Mouse (Mus musculus) stomach, postnatal 0 days (tissue): ENCODE data around the gene Gbp2. TPM values are rescaled to one million over a fixed set of nuclear protein-coding genes. Genes with fewer than 3 reads are reported as not detected.

Experiments used
- ATAC-seq: fragments of 200-750 bp; cut with Nextera tagmentation; 2 replicates; pipeline ENCODE4 v1.8.0; 2017; ENCODE audit not compliant: low FRiP score, low TSS enrichment
- DNase-seq: peaks from one replicate; pipeline ENCODE4 v3.0.0-alpha.2; 2016; ENCODE audit warnings: low spot score
- H3K27ac ChIP-seq: fragments of 300-500 bp; sonication (generic); replicated peaks from 2 replicates; pipeline ENCODE4 v1.5.1; 2014; ENCODE audit warnings: mild to moderate bottlenecking, control low read depth
- H3K27me3 ChIP-seq: fragments of 300-500 bp; sonication (generic); 2 replicates; pipeline ENCODE4 v1.6.1; 2014; ENCODE audit warnings: low read length; ENCODE audit not compliant: control insufficient read depth, insufficient read depth
- H3K36me3 ChIP-seq: fragments of 300-500 bp; sonication (generic); 2 replicates; pipeline ENCODE4 v1.6.1; 2014; ENCODE audit warnings: low read length, mixed read lengths; ENCODE audit not compliant: control insufficient read depth, insufficient read depth
- H3K4me1 ChIP-seq: fragments of 300-500 bp; sonication (generic); replicated peaks from 2 replicates; pipeline ENCODE4 v1.6.1; 2014; ENCODE audit warnings: antibody characterized with exemption; ENCODE audit not compliant: control insufficient read depth, insufficient read depth
- H3K4me2 ChIP-seq: fragments of 300-500 bp; sonication (generic); replicated peaks from 2 replicates; pipeline ENCODE4 v1.6.1; 2014; ENCODE audit warnings: low read depth, mild to moderate bottlenecking, control low read depth, moderate library complexity
- H3K4me3 ChIP-seq: fragments of 300-500 bp; sonication (generic); 2 replicates; pipeline ENCODE4 v1.5.1; 2014; ENCODE audit warnings: low read depth, low read length, control low read depth
- H3K9ac ChIP-seq: fragments of 300-500 bp; sonication (generic); 2 replicates; pipeline ENCODE4 v1.6.1; 2014; ENCODE audit warnings: mild to moderate bottlenecking, low read length, control low read depth, mixed read lengths
- H3K9me3 ChIP-seq: fragments of 300-500 bp; sonication (generic); 2 replicates; pipeline ENCODE4 v1.6.1; 2016; ENCODE audit warnings: low read length; ENCODE audit not compliant: control insufficient read depth
- CTCF ChIP-seq: IDR thresholded peaks from 2 replicates; pipeline ENCODE4 v1.5.1; 2016; ENCODE audit warnings: antibody characterized with exemption, low read depth, mild to moderate bottlenecking, moderate library complexity
- EP300 ChIP-seq: optimal IDR thresholded peaks from 2 replicates; pipeline ENCODE3; 2016; ENCODE audit warnings: antibody characterized with exemption
- WGBS: fragments of 180-500 bp; shearing (Covaris S2); extraction: QIAGEN DNeasy Blood & Tissue Kit; methylation state at CpG from one replicate; pipeline ENCODE4 v1.1.7; 2014; 5-methylcytosine and 5-hydroxymethylcytosine counted together
- microRNA-seq: library from miRNA; unstranded; fragments of <30 nt; microRNA quantifications from one replicate; pipeline ENCODE4, GENCODE M21; 2016
- polyA plus RNA-seq: library from polyadenylated mRNA; unstranded; fragments of >200 nt; fragmentation: Nextera tagmentation; extraction: Ambion mirVana; gene quantifications from 2 replicates; pipeline ENCODE4 v1.2.1, GENCODE M21; 2015

Gene Gbp2
- polyA plus RNA-seq, 1 experiment from 2014 or later = 3.7 TPM

DNA sequence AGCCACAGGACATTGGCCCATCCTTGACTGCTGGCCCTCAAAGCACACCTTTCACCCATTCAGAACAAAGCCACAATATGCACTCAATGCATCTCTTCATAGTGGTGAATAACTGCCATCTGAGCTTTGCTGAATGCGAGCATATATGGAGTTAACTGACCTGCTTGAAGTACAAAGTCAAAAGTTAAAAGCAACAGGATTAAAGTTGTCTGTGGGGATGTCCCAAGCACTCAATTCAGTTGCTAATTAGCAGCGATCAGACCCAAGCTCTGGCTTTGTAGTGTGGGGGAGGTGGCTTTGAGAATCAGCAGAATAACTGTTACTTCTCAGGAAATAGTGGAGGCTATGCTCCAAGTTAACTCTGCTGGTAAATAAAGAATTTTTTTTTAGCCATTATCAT lies 29.8 kb downstream of the Gbp2 start:
- Histone ChIP-seq H3K27me3 (no peaks in the 10 kb centered on the region), H3K9ac (no peak overlapping the region), H3K4me2 (no peak overlapping the region), H3K4me1 (no peaks in the 10 kb centered on the region), H3K9me3 (no peaks in the 10 kb centered on the region), H3K27ac (no peak overlapping the region), H3K36me3 (no peaks in the 10 kb centered on the region), H3K4me3 (no peak overlapping the region)
- WGBS = 41% methylated on average over 2 of the region's 2 CpGs
- ATAC-seq = no peak
- no peak for DNase-seq
- TF ChIP-seq CTCF (no peak), EP300 (no peak)

DNA sequence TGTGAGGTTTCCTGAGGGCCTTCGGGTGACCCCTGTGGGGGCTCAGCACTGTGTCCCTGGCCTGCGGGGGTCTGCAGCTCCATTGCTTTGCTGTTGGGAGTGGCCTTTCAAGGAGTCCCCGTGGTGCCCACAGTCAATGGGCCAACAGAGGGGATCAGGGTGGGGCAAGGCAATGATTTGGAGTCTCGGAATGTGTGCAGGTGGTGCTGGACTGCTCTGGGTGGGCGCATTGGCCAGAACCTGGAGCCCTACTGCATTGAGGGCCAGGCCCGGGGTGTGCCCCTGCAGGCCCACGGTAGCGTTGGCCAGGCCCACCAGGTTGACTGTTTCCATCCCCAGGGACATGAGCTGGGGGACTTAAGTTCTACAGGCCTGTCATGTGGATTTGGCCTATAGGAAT lies 44.3 kb downstream of the Gbp2 start:
- Histone ChIP-seq H3K9ac (no peak overlapping the region), H3K4me2 (no peak overlapping the region), H3K9me3 (no peaks in the 10 kb centered on the region), H3K27ac (no peak overlapping the region), H3K27me3 (no peaks in the 10 kb centered on the region), H3K36me3 (no peaks in the 10 kb centered on the region), H3K4me3 (no peak overlapping the region), H3K4me1 (no peaks in the 10 kb centered on the region)
- DNase-seq (no peak), ATAC-seq (0 out of 2 replicates have a peak, but pooled peaks have one; percentile 47)
- 88% methylated on average over 8 of the region's 8 CpGs for WGBS
- TF ChIP-seq CTCF = no peak
- TF ChIP-seq EP300 = no peak

DNA sequence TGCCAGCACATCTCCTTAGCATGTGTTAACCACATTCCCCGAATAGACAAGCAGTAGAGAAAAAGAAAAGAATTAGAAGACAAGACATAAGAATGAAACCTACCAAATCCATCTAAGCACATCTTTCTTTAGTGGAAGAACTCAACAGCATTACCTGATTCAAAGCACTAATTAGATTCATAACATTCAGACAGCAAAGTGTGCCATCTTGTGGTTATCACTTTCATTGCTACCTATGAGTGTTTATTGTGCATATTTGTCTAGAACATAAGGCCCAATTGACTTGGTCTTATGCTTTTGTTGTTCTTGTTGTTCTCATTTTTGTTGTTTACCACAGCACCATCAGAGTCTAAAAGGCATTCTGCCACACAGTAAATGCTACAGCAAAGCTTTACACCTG lies 54.2 kb downstream of the Gbp2 start:
- WGBS = 85% methylated on average over 1 of the region's 1 CpGs
- DNase-seq (no peak), ATAC-seq (no peak)
- H3K27me3 ChIP-seq = no peaks in the 10 kb centered on the region
- no peaks in the 10 kb centered on the region for H3K4me1 ChIP-seq
- no peaks in the 10 kb centered on the region for H3K36me3 ChIP-seq
- H3K9ac ChIP-seq = no peak overlapping the region
- H3K4me3 ChIP-seq = no peak overlapping the region
- no peak overlapping the region for H3K4me2 ChIP-seq
- no peak overlapping the region for H3K27ac ChIP-seq
- no peaks in the 10 kb centered on the region for H3K9me3 ChIP-seq
- TF ChIP-seq EP300 (no peak), CTCF (peak; percentile 73)

Small RNA genes within 50 kb of the gene (microRNA-seq; reads per million reads assigned to microRNA genes)
- not detected for gene Mir6381

Other genes starting within 250 kb of the Gbp2 start
- 28.9 and 29.7 TPM in 2 replicates for gene Pdlim5, start 224.9 kb upstream of the Gbp2 start, polyA plus RNA-seq
- gene Gbp5, start 126.6 kb upstream of the Gbp2 start, polyA plus RNA-seq = 0.17 and 0.18 TPM in 2 replicates
- 3.8 and 4.2 TPM in 2 replicates for gene Gbp7, start 90.3 kb upstream of the Gbp2 start, polyA plus RNA-seq
- 2.9 and 3.2 TPM in 2 replicates for gene Gbp3, start 60.6 kb upstream of the Gbp2 start, polyA plus RNA-seq
- gene Gbp2b, start 25.8 kb upstream of the Gbp2 start, polyA plus RNA-seq = not detected in 2 replicates
- gene Kyat3, start 80.4 kb downstream of the Gbp2 start, polyA plus RNA-seq = 11.0 and 11.8 TPM in 2 replicates
- gene Gtf2b, start 144.4 kb downstream of the Gbp2 start, polyA plus RNA-seq = 52.8 and 54.5 TPM in 2 replicates